Mouse (Mus musculus) intestine, postnatal 0 days (tissue): ENCODE results near the gene Uqcrc1. TPM values are rescaled to one million over a fixed set of nuclear protein-coding genes. Genes with fewer than 3 reads are reported as not detected.

Source experiments
- ATAC-seq: fragments of 200-750 bp; cut with Nextera tagmentation; 2 replicates; pipeline ENCODE4 v1.8.0; 2017; ENCODE audit warnings: mild to moderate bottlenecking, moderate TSS enrichment, moderate library complexity
- H3K27ac ChIP-seq: fragments of 300-500 bp; sonication (generic); 2 replicates; pipeline ENCODE4 v1.5.1; 2014; ENCODE audit warnings: mild to moderate bottlenecking, low read depth, low read length, moderate library complexity
- H3K27me3 ChIP-seq: fragments of 300-500 bp; sonication (generic); replicated peaks from 2 replicates; pipeline ENCODE4 v1.6.1; 2014; ENCODE audit warnings: low read length, mixed read lengths; ENCODE audit not compliant: control insufficient read depth, insufficient read depth
- H3K36me3 ChIP-seq: fragments of 300-500 bp; sonication (generic); 2 replicates; pipeline ENCODE4 v1.6.1; 2014; ENCODE audit warnings: mild to moderate bottlenecking, moderate library complexity; ENCODE audit not compliant: control insufficient read depth, insufficient read depth
- H3K4me1 ChIP-seq: fragments of 300-500 bp; sonication (generic); replicated peaks from 2 replicates; pipeline ENCODE4 v1.6.1; 2014; ENCODE audit warnings: antibody characterized with exemption, low read length, mixed read lengths; ENCODE audit not compliant: control insufficient read depth, insufficient read depth
- H3K4me2 ChIP-seq: fragments of 300-500 bp; sonication (generic); replicated peaks from 2 replicates; pipeline ENCODE4 v1.6.1; 2014; ENCODE audit warnings: low read depth, mild to moderate bottlenecking, moderate library complexity
- H3K4me3 ChIP-seq: fragments of 300-500 bp; sonication (generic); 2 replicates; pipeline ENCODE4 v1.5.1; 2014; ENCODE audit warnings: low read depth, low read length
- H3K9ac ChIP-seq: fragments of 300-500 bp; sonication (generic); 2 replicates; pipeline ENCODE4 v1.6.1; 2014; ENCODE audit warnings: mild to moderate bottlenecking, low read depth, low read length
- H3K9me3 ChIP-seq: fragments of 300-500 bp; sonication (generic); 2 replicates; pipeline ENCODE4 v1.6.1; 2016; ENCODE audit warnings: mixed run types; ENCODE audit not compliant: control insufficient read depth
- CTCF ChIP-seq: sonication (generic); IDR thresholded peaks from 2 replicates; pipeline ENCODE4 v1.5.1; 2016; ENCODE audit warnings: low read depth, mild to moderate bottlenecking, control low read depth, antibody characterized with exemption, moderate library complexity
- WGBS: fragments of 180-500 bp; shearing (Covaris S2); extraction: QIAGEN DNeasy Blood & Tissue Kit; methylation state at CpG from one replicate; pipeline ENCODE4 v1.1.7; 2014; 5-methylcytosine and 5-hydroxymethylcytosine counted together
- polyA plus RNA-seq: library from polyadenylated mRNA; unstranded; fragments of >200 nt; fragmentation: Nextera tagmentation; extraction: Ambion mirVana; gene quantifications from 2 replicates; pipeline ENCODE4 v1.2.1, GENCODE M21; 2015

Uqcrc1 gene
- 557 and 585 TPM in 2 replicates for polyA plus RNA-seq

- under 1% methylated on average over 58 of the region's 58 CpGs for WGBS
- no peaks in the 10 kb centered on the region for H3K4me1 ChIP-seq
- peak within 1 kb of the TSS; percentile 78 for H3K4me2 ChIP-seq
- peak; percentile 94 for ATAC-seq
- peaks cover 31% of the 10 kb centered on the region for H3K36me3 ChIP-seq
- peak within 1 kb of the TSS; percentile 78 for H3K27ac ChIP-seq
- TF ChIP-seq CTCF = peak; percentile 98
- no peaks in the 10 kb centered on the region for H3K9me3 ChIP-seq
- peak within 1 kb of the TSS; percentile 90 for H3K9ac ChIP-seq
- no peaks in the 10 kb centered on the region for H3K27me3 ChIP-seq
- peak within 1 kb of the TSS; percentile 98 for H3K4me3 ChIP-seq
Measured at GRCm38 (mm10) chr9:108936418-108937364, at the start of gene Uqcrc1. Gene Uqcrc1, plus strand, starts transcription at chr9:108936633.

- TF ChIP-seq CTCF = no peak
- Histone ChIP-seq H3K4me2 (no peak overlapping the region), H3K27me3 (no peaks in the 10 kb centered on the region), H3K9me3 (no peaks in the 10 kb centered on the region), H3K36me3 (peaks cover 10% of the 10 kb centered on the region; the same call in 1 of the 2 replicates), H3K4me3 (no peak overlapping the region), H3K4me1 (no peaks in the 10 kb centered on the region), H3K27ac (no peak overlapping the region), H3K9ac (no peak overlapping the region)
- ATAC-seq = no peak
- 63% methylated on average over 6 of the region's 6 CpGs for WGBS
Measured at GRCm38 (mm10) chr9:108912308-108912707, 24.1 kb upstream of the Uqcrc1 start.

- Histone ChIP-seq H3K4me2 (no peak overlapping the region), H3K4me1 (no peaks in the 10 kb centered on the region), H3K4me3 (no peak overlapping the region), H3K36me3 (peaks cover 10% of the 10 kb centered on the region; the same call in 1 of the 2 replicates), H3K27ac (no peak overlapping the region), H3K27me3 (no peaks in the 10 kb centered on the region), H3K9ac (no peak overlapping the region), H3K9me3 (no peaks in the 10 kb centered on the region)
- no peak for TF ChIP-seq CTCF
- 89% methylated on average over 7 of the region's 7 CpGs for WGBS
- ATAC-seq = no peak
Measured at GRCm38 (mm10) chr9:108913161-108913560, 23.3 kb upstream of the Uqcrc1 start.

- Histone ChIP-seq H3K4me1 (no peaks in the 10 kb centered on the region), H3K9me3 (no peaks in the 10 kb centered on the region), H3K9ac (no peak overlapping the region), H3K4me3 (no peak overlapping the region), H3K27me3 (no peaks in the 10 kb centered on the region), H3K27ac (no peak overlapping the region), H3K36me3 (peaks cover 10% of the 10 kb centered on the region; the same call in 1 of the 2 replicates), H3K4me2 (no peak overlapping the region)
- no peak for ATAC-seq
- no peak for TF ChIP-seq CTCF
- WGBS = 65% methylated on average over 10 of the region's 10 CpGs
Measured at GRCm38 (mm10) chr9:108913621-108914020, 22.8 kb upstream of the Uqcrc1 start.

GRCm38 (mm10) chr9:108914491-108914890 is 21.9 kb upstream of the Uqcrc1 start, which contains the start of gene Tmem89:
Gene Tmem89, plus strand, starts transcription at chr9:108914619.
- no peaks in the 10 kb centered on the region for H3K4me1 ChIP-seq
- TF ChIP-seq CTCF = no peak
- ATAC-seq = no peak
- H3K9me3 ChIP-seq = no peaks in the 10 kb centered on the region
- no peaks in the 10 kb centered on the region for H3K27me3 ChIP-seq
- H3K4me2 ChIP-seq = no peak within 1 kb of the TSS
- WGBS = 67% methylated on average over 6 of the region's 6 CpGs
- no peak within 1 kb of the TSS for H3K4me3 ChIP-seq
- no peak within 1 kb of the TSS for H3K9ac ChIP-seq
- peaks cover 10% of the 10 kb centered on the region; the same call in 1 of the 2 replicates for H3K36me3 ChIP-seq
- no peak within 1 kb of the TSS for H3K27ac ChIP-seq

- no peaks in the 10 kb centered on the region for H3K36me3 ChIP-seq
- no peak for TF ChIP-seq CTCF
- H3K27me3 ChIP-seq = no peaks in the 10 kb centered on the region; the same call in 1 of the 2 replicates
- no peaks in the 10 kb centered on the region for H3K9me3 ChIP-seq
- H3K4me1 ChIP-seq = no peaks in the 10 kb centered on the region
- no peak overlapping the region for H3K4me3 ChIP-seq
- 32% methylated on average over 8 of the region's 8 CpGs for WGBS
- ATAC-seq = peak; percentile 78
- H3K27ac ChIP-seq = no peak overlapping the region
- no peak overlapping the region for H3K9ac ChIP-seq
- no peak overlapping the region for H3K4me2 ChIP-seq
Measured at GRCm38 (mm10) chr9:108925897-108926296, 10.5 kb upstream of the Uqcrc1 start.
